Mouse (Mus musculus) cortical plate, adult 2 months (tissue): ENCODE measurements at regions not wholly inside any gene's neighbourhood (a gene's known extent, or its start where the extent isn't known, plus 50 kb on each side); places are given as distances from the start of the nearest gene placed in this dataset.

Experiments
- CTCF ChIP-seq: fragments of 200-500 bp; IDR thresholded peaks from 2 replicates; pipeline ENCODE4 v1.5.1; 2011; ENCODE audit warnings: mild to moderate bottlenecking, control low read depth, low read length; ENCODE audit not compliant: insufficient read depth; ENCODE audit errors: extremely low read depth
- POLR2A ChIP-seq: fragments of 200-500 bp; IDR thresholded peaks from 2 replicates; pipeline ENCODE4 v1.6.1; 2011; ENCODE audit warnings: mild to moderate bottlenecking, low read length, control low read depth; ENCODE audit not compliant: insufficient read depth; ENCODE audit errors: extremely low read depth

GRCm38 (mm10) chr10:66904552-66905367, 191.2 kb upstream of the Jmjd1c start:
- TF ChIP-seq CTCF = no peak
- TF ChIP-seq POLR2A = no peak
